Mouse (Mus musculus): ENCODE results near the gene Robo1. TPM values are rescaled to one million over a fixed set of nuclear protein-coding genes. Genes with fewer than 3 reads are reported as not detected.

Robo1 gene
- polyA plus RNA-seq, 1 experiment from 2014 or later, result 66.9 TPM

- ATAC-seq (replicated peaks), result no peak
- Histone ChIP-seq H3K27ac (no peak overlapping the region), H3K4me1 (no peaks in the 10 kb centered on the region), H3K36me3 (replicated peaks) (no peaks in the 10 kb centered on the region), H3K9ac (no peak overlapping the region), H3K4me2 (no peak overlapping the region), H3K4me3 (no peak overlapping the region), H3K27me3 (replicated peaks) (no peaks in the 10 kb centered on the region), H3K9me3 (no peaks in the 10 kb centered on the region)
- 53% methylated on average over 7 of the region's 7 CpGs for WGBS
Observed at GRCm38 (mm10) chr16:72633846-72634245, 325.7 kb downstream of the Robo1 start.

- WGBS, result 81% methylated on average over 8 of the region's 8 CpGs
- Histone ChIP-seq H3K4me3 (no peak overlapping the region), H3K4me2 (no peak overlapping the region), H3K9me3 (no peaks in the 10 kb centered on the region), H3K27me3 (replicated peaks) (no peaks in the 10 kb centered on the region), H3K4me1 (no peaks in the 10 kb centered on the region), H3K36me3 (replicated peaks) (no peaks in the 10 kb centered on the region), H3K27ac (no peak overlapping the region), H3K9ac (no peak overlapping the region)
- no peak for ATAC-seq (replicated peaks)
Observed at GRCm38 (mm10) chr16:72639332-72639940, 331.3 kb downstream of the Robo1 start.

DNA sequence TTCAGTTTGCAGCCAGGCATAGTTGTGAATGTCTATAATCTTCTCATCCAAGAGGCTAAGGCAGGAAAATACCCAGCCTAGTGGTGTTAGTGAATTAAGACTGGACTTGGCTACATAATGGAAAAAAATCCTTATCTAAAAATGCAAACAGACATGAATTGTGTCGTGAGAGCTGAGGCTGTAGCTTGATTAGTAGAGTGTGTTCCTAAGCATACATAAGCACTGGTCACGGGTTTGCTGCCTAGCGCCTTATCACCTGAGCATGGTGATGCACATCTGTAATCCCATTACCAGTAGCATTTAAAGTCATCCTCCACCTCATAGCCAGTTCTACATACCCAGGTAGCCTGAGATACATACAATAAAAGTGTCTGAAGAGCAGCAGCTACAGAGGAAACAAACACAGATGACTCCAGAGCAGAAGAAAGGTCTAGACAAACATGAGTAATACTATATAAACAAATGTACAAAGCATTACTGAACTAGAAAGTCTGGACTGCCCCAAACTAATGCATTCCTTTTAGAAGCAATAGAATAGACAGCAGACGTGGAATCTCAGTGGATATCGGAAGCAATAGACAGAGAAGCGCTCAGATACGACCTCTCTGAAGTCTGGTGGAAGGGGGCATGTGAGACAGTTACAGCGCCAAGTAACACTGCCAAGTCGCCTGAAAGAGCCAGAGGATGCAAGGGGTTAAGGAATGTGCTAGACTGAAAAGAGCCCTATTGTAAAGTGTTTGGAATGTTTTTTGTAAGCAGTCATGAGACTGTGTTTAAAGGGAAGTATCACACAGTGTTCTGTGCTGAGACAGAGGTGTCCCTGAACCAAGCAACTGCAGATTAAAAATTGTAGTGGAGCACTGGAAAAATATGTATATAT lies 333.1 kb downstream of the Robo1 start:
- Histone ChIP-seq H3K36me3 (replicated peaks) (no peaks in the 10 kb centered on the region), H3K4me3 (no peak overlapping the region), H3K4me1 (no peaks in the 10 kb centered on the region), H3K27me3 (replicated peaks) (no peaks in the 10 kb centered on the region), H3K9me3 (no peaks in the 10 kb centered on the region), H3K27ac (no peak overlapping the region), H3K4me2 (no peak overlapping the region), H3K9ac (no peak overlapping the region)
- WGBS, result 69% methylated on average over 9 of the region's 9 CpGs
- ATAC-seq (replicated peaks), result no peak

DNA sequence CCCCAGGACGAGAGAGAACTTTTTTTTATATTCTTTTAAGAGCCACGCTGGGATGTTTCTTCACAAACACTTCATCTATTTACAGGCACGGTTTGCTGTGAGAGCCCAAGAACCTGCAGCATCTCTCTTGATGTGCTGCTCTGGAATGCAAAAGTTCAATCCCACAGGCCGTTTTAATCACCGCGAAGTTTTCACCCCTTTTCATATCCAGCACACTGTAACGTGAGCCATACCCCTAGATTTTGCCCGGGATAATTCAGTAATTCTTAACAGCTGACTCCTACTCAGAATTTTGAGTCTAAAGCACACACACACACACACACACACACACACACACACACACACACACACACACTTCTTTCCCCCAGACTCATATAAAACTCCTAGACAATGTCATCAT lies 337.8 kb downstream of the Robo1 start:
- H3K27ac ChIP-seq, result no peak overlapping the region

GRCm38 (mm10) chr16:72649314-72649713 lies 341.2 kb downstream of the Robo1 start:
- H3K9me3 ChIP-seq, result no peaks in the 10 kb centered on the region
- H3K27ac ChIP-seq, result no peak overlapping the region
- H3K9ac ChIP-seq, result no peak overlapping the region
- WGBS, result 41% methylated on average over 4 of the region's 4 CpGs
- no peak overlapping the region for H3K4me3 ChIP-seq
- H3K27me3 ChIP-seq (replicated peaks), result no peaks in the 10 kb centered on the region
- no peak for ATAC-seq (replicated peaks)
- no peaks in the 10 kb centered on the region for H3K36me3 ChIP-seq (replicated peaks)
- no peak overlapping the region for H3K4me2 ChIP-seq
- H3K4me1 ChIP-seq, result no peaks in the 10 kb centered on the region

More for the DNA sequence above, 337.8 kb downstream of the Robo1 start:
- Histone ChIP-seq H3K27me3 (replicated peaks) (no peaks in the 10 kb centered on the region), H3K9me3 (no peaks in the 10 kb centered on the region), H3K4me3 (no peak overlapping the region), H3K36me3 (replicated peaks) (no peaks in the 10 kb centered on the region), H3K4me2 (no peak overlapping the region), H3K9ac (no peak overlapping the region), H3K4me1 (no peaks in the 10 kb centered on the region)
- ATAC-seq (replicated peaks), result no peak
- 43% methylated on average over 8 of the region's 8 CpGs for WGBS

DNA sequence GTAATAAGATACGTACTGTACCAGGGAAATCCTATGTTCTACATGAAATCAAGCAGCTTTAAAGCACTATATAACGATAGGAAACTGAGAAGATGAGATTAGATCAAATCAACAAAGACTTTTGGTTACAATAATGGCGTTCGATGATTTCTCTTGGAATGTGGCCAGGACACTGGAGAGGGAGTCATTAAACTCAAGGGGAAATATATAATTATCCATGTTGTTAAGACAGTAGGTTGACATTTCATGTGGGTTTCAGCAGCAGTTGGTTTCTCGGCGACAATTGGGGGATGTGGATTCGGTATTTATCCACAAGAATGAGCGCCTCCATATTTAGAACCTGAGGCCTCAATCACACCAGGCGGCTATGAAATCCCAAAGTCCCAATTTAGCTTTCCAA lies 347.3 kb downstream of the Robo1 start:
- H3K4me2 ChIP-seq, result no peak overlapping the region
- H3K36me3 ChIP-seq (replicated peaks), result no peaks in the 10 kb centered on the region
- ATAC-seq (replicated peaks), result no peak
- H3K9me3 ChIP-seq, result no peaks in the 10 kb centered on the region
- no peak overlapping the region for H3K9ac ChIP-seq
- no peak overlapping the region for H3K27ac ChIP-seq
- WGBS, result 72% methylated on average over 9 of the region's 9 CpGs
- no peaks in the 10 kb centered on the region for H3K4me1 ChIP-seq
- H3K27me3 ChIP-seq (replicated peaks), result no peaks in the 10 kb centered on the region
- H3K4me3 ChIP-seq, result no peak overlapping the region

GRCm38 (mm10) chr16:72662837-72663350 lies 354.8 kb downstream of the Robo1 start:
- Histone ChIP-seq H3K4me1 (peaks cover 27% of the 10 kb centered on the region), H3K36me3 (replicated peaks) (no peaks in the 10 kb centered on the region), H3K27me3 (replicated peaks) (no peaks in the 10 kb centered on the region), H3K4me3 (peak overlapping the region; percentile 91), H3K4me2 (peak overlapping the region; percentile 91), H3K9me3 (no peaks in the 10 kb centered on the region), H3K27ac (peak overlapping the region; percentile 82), H3K9ac (peak overlapping the region; percentile 76)
- ATAC-seq (replicated peaks), result peak; percentile 88
- WGBS, result 0% methylated on average over 26 of the region's 26 CpGs

- Histone ChIP-seq H3K4me2 (peak overlapping the region; percentile 91), H3K9ac (peak overlapping the region; percentile 76), H3K4me1 (peaks cover 28% of the 10 kb centered on the region), H3K27ac (peak overlapping the region; percentile 82), H3K27me3 (replicated peaks) (no peaks in the 10 kb centered on the region), H3K4me3 (peak overlapping the region; percentile 91), H3K9me3 (no peaks in the 10 kb centered on the region), H3K36me3 (replicated peaks) (no peaks in the 10 kb centered on the region)
- ATAC-seq (replicated peaks), result peak; percentile 83
- WGBS, result under 1% methylated on average over 55 of the region's 55 CpGs
Observed at GRCm38 (mm10) chr16:72663351-72664232, 355.5 kb downstream of the Robo1 start.

DNA sequence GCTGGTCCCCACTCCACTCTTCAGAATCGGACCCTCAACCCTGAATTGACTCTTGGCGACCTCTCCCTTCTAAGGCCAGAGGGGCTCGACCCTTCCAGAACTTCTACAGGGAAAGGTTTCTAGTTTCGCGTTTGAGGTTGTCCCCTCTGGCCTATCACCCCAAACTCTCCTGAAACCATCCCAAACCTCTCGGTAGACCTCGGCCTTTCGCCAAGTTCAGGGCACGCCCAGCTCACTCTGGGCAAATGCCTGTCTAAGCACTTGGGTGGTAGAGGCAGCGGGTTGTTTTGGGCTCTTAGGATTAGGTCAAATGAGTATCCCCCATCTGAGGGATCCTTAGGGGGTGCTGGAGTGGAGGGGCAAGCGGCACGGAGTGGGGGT lies 356.1 kb downstream of the Robo1 start:
- Histone ChIP-seq H3K4me1 (peaks cover 29% of the 10 kb centered on the region), H3K36me3 (replicated peaks) (no peaks in the 10 kb centered on the region), H3K9ac (peak overlapping the region; percentile 76), H3K27ac (peak overlapping the region; percentile 82), H3K9me3 (no peaks in the 10 kb centered on the region), H3K4me2 (peak overlapping the region; percentile 91), H3K4me3 (peak overlapping the region; percentile 91), H3K27me3 (replicated peaks) (no peaks in the 10 kb centered on the region)
- no peak for ATAC-seq (replicated peaks)
- under 1% methylated on average over 12 of the region's 12 CpGs for WGBS

DNA sequence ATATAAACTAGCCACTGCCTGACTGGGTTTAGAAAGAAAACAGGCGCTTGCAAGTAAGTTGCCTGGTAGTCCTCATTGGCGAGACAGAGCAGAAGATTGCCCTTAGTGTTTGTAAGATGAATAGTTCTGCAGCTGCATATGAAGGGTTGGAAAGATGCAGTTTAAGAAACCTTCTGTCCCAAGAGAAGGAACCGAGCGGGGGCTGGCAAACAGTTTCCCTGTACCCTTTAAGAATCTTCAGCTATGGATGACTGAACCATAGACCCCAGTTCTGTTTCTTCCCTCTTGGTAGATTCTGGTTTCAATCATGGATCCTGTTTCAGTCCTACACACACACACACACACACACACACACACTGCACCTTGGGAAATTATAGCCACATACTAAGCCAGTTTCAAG lies 356.7 kb downstream of the Robo1 start:
- whole genome bisulfite sequencing, result 19% methylated on average over 4 of the region's 4 CpGs
- Histone ChIP-seq H3K9ac (peak overlapping the region; percentile 76), H3K4me1 (peaks cover 29% of the 10 kb centered on the region), H3K9me3 (no peaks in the 10 kb centered on the region), H3K27me3 (replicated peaks) (no peaks in the 10 kb centered on the region), H3K27ac (no peak overlapping the region), H3K4me2 (peak overlapping the region; percentile 91), H3K36me3 (replicated peaks) (no peaks in the 10 kb centered on the region), H3K4me3 (peak overlapping the region; percentile 91)
- no peak for ATAC-seq (replicated peaks)

GRCm38 (mm10) chr16:72665454-72665853 lies 357.3 kb downstream of the Robo1 start:
- WGBS, result 44% methylated on average over 5 of the region's 5 CpGs
- H3K9ac ChIP-seq, result no peak overlapping the region

More at GRCm38 (mm10) chr16:72665454-72665853, 357.3 kb downstream of the Robo1 start:
- Histone ChIP-seq H3K9me3 (no peaks in the 10 kb centered on the region), H3K36me3 (replicated peaks) (no peaks in the 10 kb centered on the region), H3K27me3 (replicated peaks) (no peaks in the 10 kb centered on the region), H3K4me3 (peak overlapping the region; percentile 91), H3K27ac (no peak overlapping the region), H3K4me2 (peak overlapping the region; percentile 91), H3K4me1 (peaks cover 30% of the 10 kb centered on the region)
- ATAC-seq (replicated peaks), result no peak

Data from midbrain, embryonic 15.5 days (tissue).